Mouse (Mus musculus): Measurements from ENCODE around the gene Hibch. TPM values are rescaled to one million over a fixed set of nuclear protein-coding genes. Genes with fewer than 3 reads are reported as not detected.

The Hibch gene
- total and polyA plus RNA-seq, 2 experiments from 2014 or later = 13.5 to 20.2 TPM

- H3K4me3 ChIP-seq (ENCODE audit: low read depth, low read length) = no peak overlapping the region
- H3K4me2 ChIP-seq (ENCODE audit: low read depth, low read length, poor library complexity, severe bottlenecking) = no peak overlapping the region
- DNase-seq (ENCODE audit: low spot score) (no peak), ATAC-seq (ENCODE audit: low FRiP score) (no peak)
- H3K4me1 ChIP-seq (ENCODE audit: insufficient read depth, low read length) = no peaks in the 10 kb centered on the region
- no peaks in the 10 kb centered on the region for H3K9me3 ChIP-seq (ENCODE audit: low read length)
- 92% methylated on average over 7 of the region's 7 CpGs for WGBS
- H3K27ac ChIP-seq (ENCODE audit: low read depth, low read length) = no peak overlapping the region
- H3K27me3 ChIP-seq (ENCODE audit: insufficient read depth, low read length) = no peaks in the 10 kb centered on the region
- no peak for TF ChIP-seq CTCF (IDR thresholded peaks at IDR 0.05)
- no peaks in the 10 kb centered on the region; the same call in 1 of the 2 replicates for H3K36me3 ChIP-seq (ENCODE audit: insufficient read depth, low read length)
- no peak overlapping the region for H3K9ac ChIP-seq (replicated peaks; ENCODE audit: low read length, poor library complexity, severe bottlenecking)
Measured at GRCm38 (mm10) chr1:52855904-52856601, 11.3 kb downstream of the Hibch start.

- no peaks in the 10 kb centered on the region for H3K9me3 ChIP-seq (ENCODE audit: low read length)
- ATAC-seq (ENCODE audit: low FRiP score) (no peak), DNase-seq (ENCODE audit: low spot score) (no peak)
- H3K4me3 ChIP-seq (ENCODE audit: low read depth, low read length) = no peak overlapping the region
- WGBS = 100% methylated on average over 1 of the region's 1 CpGs
- no peaks in the 10 kb centered on the region for H3K27me3 ChIP-seq (ENCODE audit: insufficient read depth, low read length)
- no peak overlapping the region for H3K27ac ChIP-seq (ENCODE audit: low read depth, low read length)
- H3K36me3 ChIP-seq (ENCODE audit: insufficient read depth, low read length) = peaks cover 3% of the 10 kb centered on the region; the same call in 1 of the 2 replicates
- no peak overlapping the region for H3K4me2 ChIP-seq (ENCODE audit: low read depth, low read length, poor library complexity, severe bottlenecking)
- TF ChIP-seq CTCF (IDR thresholded peaks at IDR 0.05) = no peak
- no peak overlapping the region for H3K9ac ChIP-seq (replicated peaks; ENCODE audit: low read length, poor library complexity, severe bottlenecking)
- no peaks in the 10 kb centered on the region for H3K4me1 ChIP-seq (ENCODE audit: insufficient read depth, low read length)
Measured at GRCm38 (mm10) chr1:52864220-52864619, 19.5 kb downstream of the Hibch start.

DNA sequence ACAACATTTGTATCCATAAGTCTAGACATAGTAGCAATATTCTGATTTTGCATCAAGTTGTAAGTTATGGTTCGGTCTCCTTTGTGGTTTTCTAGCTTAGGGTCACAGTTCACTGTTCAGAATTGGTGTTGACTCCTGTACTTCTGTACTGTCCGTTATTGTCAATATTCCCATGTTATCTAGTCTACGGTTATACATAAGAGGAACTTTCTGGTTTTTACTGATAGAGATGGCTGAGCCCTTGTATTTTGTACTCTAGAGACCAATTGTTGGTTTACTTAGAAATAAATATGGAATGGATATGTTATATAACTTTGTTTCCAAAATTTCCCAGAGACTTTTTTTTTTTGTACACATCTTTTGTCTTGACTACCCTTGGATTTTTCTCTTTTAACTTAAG is 21.3 kb downstream of the Hibch start:
- Histone ChIP-seq H3K4me3 (ENCODE audit: low read depth, low read length) (no peak overlapping the region), H3K27ac (ENCODE audit: low read depth, low read length) (no peak overlapping the region), H3K27me3 (ENCODE audit: insufficient read depth, low read length) (no peaks in the 10 kb centered on the region), H3K4me2 (ENCODE audit: low read depth, low read length, poor library complexity, severe bottlenecking) (no peak overlapping the region), H3K36me3 (ENCODE audit: insufficient read depth, low read length) (0 out of 2 replicates have a peak, but pooled peaks cover 3% of the 10 kb centered on the region), H3K4me1 (ENCODE audit: insufficient read depth, low read length) (no peaks in the 10 kb centered on the region), H3K9me3 (ENCODE audit: low read length) (no peaks in the 10 kb centered on the region), H3K9ac (replicated peaks; ENCODE audit: low read length, poor library complexity, severe bottlenecking) (no peak overlapping the region)
- WGBS = 96% methylated on average over 3 of the region's 3 CpGs
- no peak for TF ChIP-seq CTCF (IDR thresholded peaks at IDR 0.05)
- DNase-seq (ENCODE audit: low spot score) (no peak), ATAC-seq (ENCODE audit: low FRiP score) (no peak)

GRCm38 (mm10) chr1:52867876-52868275 is 23.1 kb downstream of the Hibch start:
- H3K9me3 ChIP-seq (ENCODE audit: low read length) = no peaks in the 10 kb centered on the region
- no peak for ATAC-seq (ENCODE audit: low FRiP score)
- no peak overlapping the region for H3K4me3 ChIP-seq (ENCODE audit: low read depth, low read length)
- H3K4me2 ChIP-seq (ENCODE audit: low read depth, low read length, poor library complexity, severe bottlenecking) = no peak overlapping the region
- H3K9ac ChIP-seq (replicated peaks; ENCODE audit: low read length, poor library complexity, severe bottlenecking) = no peak overlapping the region
- H3K27ac ChIP-seq (ENCODE audit: low read depth, low read length) = no peak overlapping the region
- DNase-seq (ENCODE audit: low spot score) = no peak
- 0 out of 2 replicates have a peak, but pooled peaks cover 3% of the 10 kb centered on the region for H3K36me3 ChIP-seq (ENCODE audit: insufficient read depth, low read length)
- no peak for TF ChIP-seq CTCF (IDR thresholded peaks at IDR 0.05)
- no peaks in the 10 kb centered on the region for H3K27me3 ChIP-seq (ENCODE audit: insufficient read depth, low read length)
- no peaks in the 10 kb centered on the region for H3K4me1 ChIP-seq (ENCODE audit: insufficient read depth, low read length)
- WGBS = 91% methylated on average over 1 of the region's 1 CpGs

DNA sequence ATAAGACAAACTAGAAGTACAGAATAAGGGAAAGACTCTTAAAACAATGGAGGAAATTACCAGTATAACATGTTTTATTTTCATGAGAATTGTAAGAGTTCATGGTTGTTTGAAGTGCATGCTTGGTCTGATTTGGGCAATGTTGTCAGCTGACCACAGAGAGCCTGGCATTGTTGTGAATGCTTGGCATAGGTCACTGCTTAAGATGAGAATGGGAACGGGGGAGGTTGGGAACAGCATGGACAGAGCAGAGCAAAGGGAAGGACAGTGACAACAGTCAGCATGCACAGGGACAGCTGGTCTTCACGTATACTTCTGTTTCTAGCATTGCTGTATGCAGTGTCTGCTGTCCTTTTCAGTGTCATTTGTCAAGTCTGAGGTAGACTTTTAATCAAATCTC is 39.5 kb downstream of the Hibch start:
- no peak overlapping the region for H3K27ac ChIP-seq (ENCODE audit: low read depth, low read length)
- H3K27me3 ChIP-seq (ENCODE audit: insufficient read depth, low read length) = no peaks in the 10 kb centered on the region
- WGBS = 72% methylated on average over 2 of the region's 2 CpGs
- H3K4me2 ChIP-seq (ENCODE audit: low read depth, low read length, poor library complexity, severe bottlenecking) = no peak overlapping the region
- ATAC-seq (ENCODE audit: low FRiP score) (no peak), DNase-seq (ENCODE audit: low spot score) (no peak)
- H3K4me3 ChIP-seq (ENCODE audit: low read depth, low read length) = no peak overlapping the region
- H3K4me1 ChIP-seq (ENCODE audit: insufficient read depth, low read length) = no peaks in the 10 kb centered on the region
- H3K9ac ChIP-seq (replicated peaks; ENCODE audit: low read length, poor library complexity, severe bottlenecking) = no peak overlapping the region
- no peaks in the 10 kb centered on the region for H3K9me3 ChIP-seq (ENCODE audit: low read length)
- no peak for TF ChIP-seq CTCF (IDR thresholded peaks at IDR 0.05)
- H3K36me3 ChIP-seq (ENCODE audit: insufficient read depth, low read length) = no peaks in the 10 kb centered on the region

DNA sequence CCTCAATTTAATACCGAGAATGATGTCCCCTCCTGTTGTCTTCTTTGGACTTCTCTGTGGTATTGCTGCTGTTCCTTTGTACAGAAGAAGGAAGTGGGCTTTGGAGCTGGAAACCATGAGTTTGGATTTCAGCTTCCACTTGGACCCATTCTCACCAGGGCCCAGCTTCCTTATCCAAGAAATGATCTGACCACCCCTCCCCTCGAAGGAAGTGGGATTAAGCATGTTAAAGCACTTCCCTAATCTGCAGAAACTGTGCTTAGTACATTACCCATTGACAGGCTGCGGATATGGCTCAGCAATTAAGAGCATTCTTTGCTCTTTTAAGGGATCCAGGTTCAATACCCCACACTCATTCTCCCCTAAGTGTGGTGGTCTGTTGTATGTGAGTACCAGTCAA is 65.1 kb downstream of the Hibch start:
- DNase-seq (ENCODE audit: low spot score) (no peak), ATAC-seq (ENCODE audit: low FRiP score) (no peak)
- TF ChIP-seq CTCF (IDR thresholded peaks at IDR 0.05) = no peak
- H3K4me2 ChIP-seq (ENCODE audit: low read depth, low read length, poor library complexity, severe bottlenecking) = no peak overlapping the region
- WGBS = 87% methylated on average over 3 of the region's 3 CpGs
- H3K9me3 ChIP-seq (ENCODE audit: low read length) = no peaks in the 10 kb centered on the region
- H3K4me1 ChIP-seq (ENCODE audit: insufficient read depth, low read length) = no peaks in the 10 kb centered on the region
- H3K36me3 ChIP-seq (ENCODE audit: insufficient read depth, low read length) = peaks cover 3% of the 10 kb centered on the region; the same call in 1 of the 2 replicates
- no peak overlapping the region for H3K27ac ChIP-seq (ENCODE audit: low read depth, low read length)
- H3K27me3 ChIP-seq (ENCODE audit: insufficient read depth, low read length) = no peaks in the 10 kb centered on the region
- no peak overlapping the region for H3K4me3 ChIP-seq (ENCODE audit: low read depth, low read length)
- H3K9ac ChIP-seq (replicated peaks; ENCODE audit: low read length, poor library complexity, severe bottlenecking) = no peak overlapping the region

Measured in midbrain, postnatal 0 days (tissue).